Mouse (Mus musculus): Measurements from ENCODE around the gene Igfbp6. TPM values are rescaled to one million over a fixed set of nuclear protein-coding genes. Genes with fewer than 3 reads are reported as not detected.

Igfbp6 gene
- polyA plus RNA-seq, 1 experiment from 2014 or later = 3.1 TPM

DNA sequence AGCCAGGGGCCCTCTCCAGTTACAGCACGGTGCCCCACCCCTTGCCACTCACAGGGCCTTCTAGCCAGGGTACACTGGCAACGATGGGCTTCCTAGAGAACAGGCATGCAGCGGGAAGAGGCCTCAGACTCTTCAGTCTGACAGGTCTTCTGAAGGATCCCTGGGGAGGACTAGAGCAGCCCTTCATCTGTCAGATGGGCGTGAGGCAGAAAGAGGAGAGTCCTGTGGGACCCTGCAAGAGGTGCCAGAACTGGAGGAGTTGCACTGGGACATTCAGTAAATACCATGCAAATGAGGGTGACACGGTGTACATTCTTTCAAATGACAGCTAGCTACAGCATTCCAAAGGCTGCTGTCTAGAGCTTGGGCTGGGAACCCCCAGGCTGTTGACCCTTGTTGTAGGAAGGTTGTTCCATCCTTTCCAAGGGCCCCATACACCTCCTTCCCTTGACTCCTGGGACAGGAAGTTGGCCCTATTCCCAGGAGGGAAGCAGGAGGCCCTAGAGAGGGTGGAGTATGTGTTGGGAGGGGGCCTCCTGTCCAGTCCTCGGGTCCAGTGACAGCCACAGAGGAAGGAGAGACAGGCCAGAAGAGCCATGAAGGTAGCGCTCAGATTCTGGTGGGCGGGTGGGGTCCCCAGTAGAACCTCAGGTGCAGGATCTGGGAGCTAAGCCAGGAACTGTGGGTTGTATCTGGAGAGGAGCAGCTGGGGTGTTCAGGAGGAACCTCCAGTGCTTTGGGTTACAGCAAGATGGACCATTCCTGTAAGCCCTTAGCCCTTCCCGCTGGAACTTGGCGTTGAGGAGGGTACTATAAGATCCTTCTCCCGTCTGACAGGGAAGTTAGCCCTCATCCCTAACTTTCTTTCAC is 42.3 kb upstream of the Igfbp6 start:
- H3K4me2 ChIP-seq (ENCODE audit: low read length) = peak overlapping the region; percentile 9; the same call in 1 of the 2 replicates
- WGBS = 37% methylated on average over 11 of the region's 11 CpGs
- ATAC-seq = no peak
- peaks cover 23% of the 10 kb centered on the region for H3K27me3 ChIP-seq (ENCODE audit: control insufficient read depth, insufficient read depth, low read depth, low read length)
- 0 out of 2 replicates have a peak, but pooled peaks cover 6% of the 10 kb centered on the region for H3K36me3 ChIP-seq (ENCODE audit: control insufficient read depth, insufficient read depth, low read length)
- no peak overlapping the region for H3K4me3 ChIP-seq (ENCODE audit: low read depth, low read length)
- H3K27ac ChIP-seq (ENCODE audit: low read length) = peak overlapping the region; percentile 61; the same call in 1 of the 2 replicates
- peak overlapping the region; percentile 18; the same call in 1 of the 2 replicates for H3K9ac ChIP-seq (ENCODE audit: low read depth, low read length)
- H3K9me3 ChIP-seq (replicated peaks; ENCODE audit: control insufficient read depth, low read length, poor library complexity, severe bottlenecking) = no peaks in the 10 kb centered on the region
- peaks cover 13% of the 10 kb centered on the region; the same call in 1 of the 2 replicates for H3K4me1 ChIP-seq (ENCODE audit: control insufficient read depth, insufficient read depth, low read length)

DNA sequence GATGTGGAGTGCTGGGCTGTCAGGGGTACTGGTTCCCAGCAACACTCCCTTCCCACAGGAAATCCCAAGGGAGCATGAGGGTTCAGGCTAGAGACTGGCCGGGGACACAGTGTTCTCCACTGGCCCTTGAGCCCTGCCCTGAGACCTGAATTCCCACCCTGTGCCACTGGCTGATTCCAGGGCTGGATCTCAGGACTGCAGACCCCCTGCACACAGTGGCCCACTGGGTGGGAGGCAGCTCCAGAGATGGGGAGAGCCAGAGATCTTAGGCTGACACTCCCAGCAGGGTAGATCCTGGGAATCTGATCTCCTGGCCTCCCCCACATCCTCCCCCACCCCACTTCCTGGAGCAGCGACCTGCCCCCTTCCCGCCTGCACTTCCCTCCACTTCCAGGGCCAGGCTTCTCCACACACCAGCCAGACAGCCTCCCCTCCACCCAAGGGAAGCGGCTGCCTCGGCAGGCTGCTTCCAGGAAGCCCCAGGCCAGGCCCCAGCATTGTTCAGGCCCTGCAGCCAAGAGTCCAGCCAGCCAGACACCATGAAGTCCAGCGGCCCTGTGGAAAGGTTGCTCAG is 41.5 kb upstream of the Igfbp6 start:
- Histone ChIP-seq H3K9ac (ENCODE audit: low read depth, low read length) (no peak overlapping the region), H3K4me2 (ENCODE audit: low read length) (peak overlapping the region; percentile 9; the same call in 1 of the 2 replicates), H3K36me3 (ENCODE audit: control insufficient read depth, insufficient read depth, low read length) (0 out of 2 replicates have a peak, but pooled peaks cover 2% of the 10 kb centered on the region), H3K9me3 (replicated peaks; ENCODE audit: control insufficient read depth, low read length, poor library complexity, severe bottlenecking) (no peaks in the 10 kb centered on the region), H3K27ac (ENCODE audit: low read length) (peak overlapping the region; percentile 61; the same call in 1 of the 2 replicates), H3K4me3 (ENCODE audit: low read depth, low read length) (peak overlapping the region; percentile 10), H3K4me1 (ENCODE audit: control insufficient read depth, insufficient read depth, low read length) (peaks cover 19% of the 10 kb centered on the region), H3K27me3 (ENCODE audit: control insufficient read depth, insufficient read depth, low read depth, low read length) (peaks cover 25% of the 10 kb centered on the region)
- 13% methylated on average over 5 of the region's 6 CpGs for WGBS
- ATAC-seq = no peak

DNA sequence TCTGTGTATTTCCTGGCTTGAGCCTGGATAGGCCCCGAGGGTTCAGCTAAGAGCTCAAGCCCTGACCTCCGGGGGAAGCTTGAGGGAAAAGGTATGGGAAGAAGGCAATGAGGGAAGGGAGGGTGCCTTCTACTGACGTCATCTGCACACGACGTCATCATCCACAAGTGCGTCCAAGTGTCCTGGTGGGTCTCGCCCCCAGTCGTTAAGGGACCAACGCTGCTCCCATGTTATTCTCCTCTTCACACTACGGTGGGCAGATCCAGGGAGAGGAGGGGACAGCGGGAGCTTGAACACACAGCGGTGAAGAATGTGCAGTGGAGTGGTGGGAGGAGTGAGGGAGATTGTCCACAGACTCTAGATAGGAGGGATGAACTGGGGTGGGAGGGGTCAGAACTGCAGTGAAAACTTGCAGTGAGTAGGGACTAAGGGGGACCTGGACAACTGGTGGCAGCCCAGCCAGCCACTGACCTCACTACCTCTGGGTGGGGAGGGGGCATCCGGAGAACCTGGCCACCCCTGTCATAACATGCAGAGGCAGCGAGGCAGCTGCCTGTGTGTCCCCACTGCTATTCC is 40.7 kb upstream of the Igfbp6 start:
- peak overlapping the region; percentile 8; the same call in 1 of the 2 replicates for H3K27ac ChIP-seq (ENCODE audit: low read length)
- peak overlapping the region; percentile 10; the same call in 1 of the 2 replicates for H3K4me2 ChIP-seq (ENCODE audit: low read length)
- no peak overlapping the region for H3K9ac ChIP-seq (ENCODE audit: low read depth, low read length)
- H3K4me1 ChIP-seq (ENCODE audit: control insufficient read depth, insufficient read depth, low read length) = peaks cover 19% of the 10 kb centered on the region
- WGBS = 4% methylated on average over 14 of the region's 14 CpGs
- H3K9me3 ChIP-seq (replicated peaks; ENCODE audit: control insufficient read depth, low read length, poor library complexity, severe bottlenecking) = no peaks in the 10 kb centered on the region
- no peaks in the 10 kb centered on the region for H3K36me3 ChIP-seq (ENCODE audit: control insufficient read depth, insufficient read depth, low read length)
- ATAC-seq = no peak
- peaks cover 25% of the 10 kb centered on the region for H3K27me3 ChIP-seq (ENCODE audit: control insufficient read depth, insufficient read depth, low read depth, low read length)
- peak overlapping the region; percentile 10 for H3K4me3 ChIP-seq (ENCODE audit: low read depth, low read length)

DNA sequence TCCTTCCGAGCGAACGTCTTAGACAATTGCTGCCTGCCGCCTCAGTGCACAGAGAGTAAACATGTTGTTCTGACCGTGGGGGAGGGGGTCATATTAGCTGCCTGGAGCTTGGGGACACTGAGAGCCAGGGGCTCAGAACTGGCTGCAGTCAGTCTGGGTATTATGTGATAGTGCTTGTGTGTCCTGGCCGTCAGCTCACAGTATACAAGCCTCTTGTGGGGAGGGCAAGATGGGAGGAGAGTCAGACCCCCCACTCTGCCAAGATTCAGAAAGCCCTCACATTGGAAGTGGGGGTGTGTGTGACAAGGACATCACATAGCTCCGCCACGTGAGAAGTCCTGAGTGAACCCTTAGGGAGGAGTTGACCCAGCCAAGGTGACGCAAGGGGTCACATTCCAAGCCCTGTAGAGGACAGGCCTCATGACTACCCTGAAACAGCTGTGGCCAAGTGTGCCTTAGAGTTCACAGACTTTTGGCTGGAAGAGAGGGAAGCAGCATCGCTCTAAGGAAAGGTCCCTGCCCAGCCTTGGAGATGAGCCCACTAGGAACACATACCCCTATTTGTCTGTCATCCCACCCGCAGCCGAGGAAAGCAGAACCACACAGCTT is 40.1 kb upstream of the Igfbp6 start:
- Histone ChIP-seq H3K9ac (ENCODE audit: low read depth, low read length) (no peak overlapping the region), H3K4me1 (ENCODE audit: control insufficient read depth, insufficient read depth, low read length) (peaks cover 19% of the 10 kb centered on the region), H3K9me3 (replicated peaks; ENCODE audit: control insufficient read depth, low read length, poor library complexity, severe bottlenecking) (no peaks in the 10 kb centered on the region), H3K36me3 (ENCODE audit: control insufficient read depth, insufficient read depth, low read length) (no peaks in the 10 kb centered on the region), H3K4me3 (ENCODE audit: low read depth, low read length) (no peak overlapping the region), H3K4me2 (ENCODE audit: low read length) (no peak overlapping the region), H3K27ac (ENCODE audit: low read length) (no peak overlapping the region), H3K27me3 (ENCODE audit: control insufficient read depth, insufficient read depth, low read depth, low read length) (peaks cover 25% of the 10 kb centered on the region)
- no peak for ATAC-seq
- 30% methylated on average over 12 of the region's 12 CpGs for WGBS

DNA sequence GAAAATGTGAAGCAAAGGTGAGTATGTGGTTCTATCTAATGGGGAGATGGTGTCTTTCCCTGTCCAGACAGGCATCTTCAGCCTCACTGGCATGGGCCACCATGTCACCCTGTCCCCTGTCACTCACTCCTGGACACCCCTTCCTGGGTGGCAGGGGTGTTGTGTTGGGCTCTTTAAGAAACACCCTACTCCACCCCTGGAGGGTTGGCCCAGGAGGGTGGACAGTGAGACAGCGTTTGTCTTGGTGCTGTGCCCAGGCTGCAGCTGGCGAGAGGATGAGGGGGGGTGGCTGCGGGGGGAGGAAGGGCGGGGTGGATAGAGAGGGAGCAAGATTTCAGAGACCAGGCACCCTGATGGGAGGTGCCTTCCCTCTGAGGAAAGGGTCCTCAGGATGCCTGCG is 38.8 kb upstream of the Igfbp6 start:
- Histone ChIP-seq H3K4me1 (ENCODE audit: control insufficient read depth, insufficient read depth, low read length) (peaks cover 14% of the 10 kb centered on the region), H3K9me3 (replicated peaks; ENCODE audit: control insufficient read depth, low read length, poor library complexity, severe bottlenecking) (no peaks in the 10 kb centered on the region), H3K27ac (ENCODE audit: low read length) (no peak overlapping the region), H3K4me2 (ENCODE audit: low read length) (no peak overlapping the region), H3K4me3 (ENCODE audit: low read depth, low read length) (no peak overlapping the region), H3K36me3 (ENCODE audit: control insufficient read depth, insufficient read depth, low read length) (no peaks in the 10 kb centered on the region), H3K9ac (ENCODE audit: low read depth, low read length) (no peak overlapping the region), H3K27me3 (ENCODE audit: control insufficient read depth, insufficient read depth, low read depth, low read length) (peaks cover 23% of the 10 kb centered on the region)
- no peak for ATAC-seq
- WGBS = 45% methylated on average over 5 of the region's 5 CpGs

DNA sequence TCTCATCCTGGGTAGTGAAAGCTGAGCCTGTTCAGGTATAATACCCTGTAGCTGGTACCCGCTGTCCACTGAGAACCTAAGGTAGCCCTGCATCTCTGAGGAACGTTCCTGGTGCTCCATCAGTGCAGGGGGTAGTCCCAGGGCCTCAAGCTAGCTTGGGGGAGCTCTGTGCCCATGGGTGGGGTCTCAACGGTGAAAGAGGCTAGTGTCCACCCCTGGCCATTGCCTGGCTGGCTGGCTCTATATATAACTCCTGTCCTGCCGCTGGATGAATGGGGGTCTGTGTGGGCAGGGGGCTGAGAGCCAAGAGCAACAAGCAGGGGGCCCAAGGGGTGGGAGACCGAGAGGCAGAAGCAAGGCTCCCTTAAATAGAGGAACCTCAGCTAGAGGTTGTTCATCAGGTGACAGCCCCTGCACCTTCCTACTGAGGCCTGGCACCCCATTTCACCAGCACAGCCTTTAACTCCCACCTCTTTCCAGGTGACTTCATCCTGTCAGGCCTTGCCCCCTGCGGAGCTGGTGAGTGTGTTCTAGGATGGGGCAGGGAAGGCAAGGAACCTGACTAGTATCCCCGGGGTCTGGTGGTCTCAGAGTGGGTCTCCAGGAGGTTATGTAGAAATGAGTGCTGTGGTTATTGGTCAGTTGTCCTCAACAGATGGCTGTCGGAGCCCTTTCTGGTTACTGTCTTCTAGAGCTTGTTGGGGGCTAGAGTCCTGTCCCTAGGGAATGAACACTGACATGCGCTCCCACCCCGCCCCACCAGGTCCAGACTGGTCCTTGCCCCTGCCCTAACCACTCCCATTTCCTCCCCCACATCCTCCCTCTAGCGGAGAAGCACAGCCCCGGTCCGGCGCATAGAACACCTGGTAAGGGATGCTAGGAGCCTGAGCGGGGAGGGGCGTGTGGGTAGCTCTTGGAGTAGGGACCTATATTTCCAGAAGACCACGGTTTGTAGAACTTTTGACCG is 38.1 kb upstream of the Igfbp6 start:
- H3K4me2 ChIP-seq (ENCODE audit: low read length) = peak overlapping the region; percentile 77
- H3K36me3 ChIP-seq (ENCODE audit: control insufficient read depth, insufficient read depth, low read length) = no peaks in the 10 kb centered on the region
- H3K4me3 ChIP-seq (ENCODE audit: low read depth, low read length) = peak overlapping the region; percentile 38; the same call in 1 of the 2 replicates
- peaks cover 23% of the 10 kb centered on the region for H3K27me3 ChIP-seq (ENCODE audit: control insufficient read depth, insufficient read depth, low read depth, low read length)
- no peaks in the 10 kb centered on the region for H3K9me3 ChIP-seq (replicated peaks; ENCODE audit: control insufficient read depth, low read length, poor library complexity, severe bottlenecking)
- no peak overlapping the region for H3K27ac ChIP-seq (ENCODE audit: low read length)
- ATAC-seq = no peak
- 31% methylated on average over 18 of the region's 18 CpGs for WGBS
- peaks cover 12% of the 10 kb centered on the region for H3K4me1 ChIP-seq (ENCODE audit: control insufficient read depth, insufficient read depth, low read length)
- no peak overlapping the region for H3K9ac ChIP-seq (ENCODE audit: low read depth, low read length)

DNA sequence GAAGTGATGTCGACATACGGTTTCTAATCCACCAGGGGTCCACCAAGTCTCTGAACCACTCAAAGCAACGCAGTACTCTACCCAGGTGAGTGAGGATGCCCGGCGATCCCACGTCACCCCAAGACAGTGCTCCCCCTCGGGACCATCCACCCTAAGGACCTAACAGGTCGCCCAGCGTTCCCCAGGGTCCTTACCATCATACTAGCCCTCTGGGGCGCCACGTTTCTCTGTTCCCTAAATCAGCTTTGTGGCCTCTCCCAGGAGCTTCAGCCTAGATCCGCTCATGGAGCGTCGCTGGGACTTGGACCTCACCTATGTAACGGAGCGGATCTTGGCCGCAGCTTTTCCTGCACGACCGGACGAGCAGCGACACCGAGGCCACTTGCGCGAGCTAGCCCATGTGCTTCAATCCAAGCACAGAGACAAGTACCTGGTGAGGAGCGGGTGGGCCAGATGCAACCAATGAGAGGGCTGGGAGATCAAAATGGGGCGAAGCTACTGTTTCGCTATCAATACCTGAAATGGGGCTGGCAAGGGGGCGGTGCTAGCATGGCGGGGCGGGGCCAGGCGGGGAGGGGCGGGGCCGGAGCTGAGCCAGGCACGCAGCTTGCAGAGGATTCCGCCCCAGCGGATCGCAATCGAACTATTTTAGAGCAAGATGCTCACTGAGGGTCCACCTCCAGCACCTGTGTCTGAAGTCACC is 37.3 kb upstream of the Igfbp6 start:
- H3K36me3 ChIP-seq (ENCODE audit: control insufficient read depth, insufficient read depth, low read length) = no peaks in the 10 kb centered on the region
- no peak overlapping the region for H3K27ac ChIP-seq (ENCODE audit: low read length)
- H3K4me3 ChIP-seq (ENCODE audit: low read depth, low read length) = peak overlapping the region; percentile 38
- peak; percentile 16; the same call in 1 of the 2 replicates for ATAC-seq
- peak overlapping the region; percentile 77 for H3K4me2 ChIP-seq (ENCODE audit: low read length)
- H3K27me3 ChIP-seq (ENCODE audit: control insufficient read depth, insufficient read depth, low read depth, low read length) = peaks cover 23% of the 10 kb centered on the region
- H3K9me3 ChIP-seq (replicated peaks; ENCODE audit: control insufficient read depth, low read length, poor library complexity, severe bottlenecking) = no peaks in the 10 kb centered on the region
- H3K9ac ChIP-seq (ENCODE audit: low read depth, low read length) = peak overlapping the region; percentile 51
- H3K4me1 ChIP-seq (ENCODE audit: control insufficient read depth, insufficient read depth, low read length) = peaks cover 12% of the 10 kb centered on the region
- WGBS = 3% methylated on average over 35 of the region's 38 CpGs
